Mouse (Mus musculus) kidney, adult 2 months (tissue): ENCODE measurements at regions not wholly inside any gene's neighbourhood (a gene's known extent, or its start where the extent isn't known, plus 50 kb on each side); places are given as distances from the start of the nearest gene placed in this dataset.

Source experiments
- CTCF ChIP-seq: fragments of 200-500 bp; conservative IDR thresholded peaks from 2 replicates; pipeline ENCODE4 v1.5.1; 2011; ENCODE audit warnings: low read depth, mild to moderate bottlenecking, control low read depth, low read length, moderate library complexity, mixed read lengths; ENCODE audit not compliant: insufficient read depth, insufficient read length
- POLR2A ChIP-seq: fragments of 200-500 bp; IDR thresholded peaks from one replicate; pipeline ENCODE4 v1.6.1; 2011; ENCODE audit warnings: low read depth, low read length, control low read depth

DNA sequence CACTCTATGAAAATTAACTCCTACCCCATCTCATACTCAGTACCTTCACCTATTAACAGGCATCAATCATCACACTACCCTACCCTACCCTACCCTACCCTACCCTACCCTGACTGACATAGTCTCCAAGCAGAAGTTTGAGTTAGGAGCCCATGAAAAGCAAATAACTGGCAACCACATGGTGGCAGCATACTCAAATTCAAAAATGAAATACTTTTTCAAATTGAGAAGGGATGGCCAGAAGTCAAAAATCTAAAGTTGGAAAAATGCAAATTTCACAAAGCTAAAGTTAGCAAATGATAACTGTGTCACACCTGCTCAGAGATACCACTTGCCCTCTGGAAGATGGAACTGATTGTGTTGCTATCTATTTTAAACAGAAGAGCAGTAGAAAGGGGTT is 189.7 kb downstream of the Smarca1 start:
- no peak for TF ChIP-seq CTCF
- no peak for TF ChIP-seq POLR2A
